Mouse (Mus musculus) neural tube, embryonic 14.5 days (tissue): ENCODE measurements at regions not wholly inside any gene's neighbourhood (a gene's known extent, or its start where the extent isn't known, plus 50 kb on each side); places are given as distances from the start of the nearest gene placed in this dataset.

Experiments
- ATAC-seq: fragments of 200-750 bp; cut with Nextera tagmentation; 2 replicates; pipeline ENCODE4 v1.8.0; 2017; ENCODE audit warnings: low read depth, mild to moderate bottlenecking, moderate TSS enrichment, moderate library complexity
- H3K27ac ChIP-seq: fragments of 300-500 bp; sonication (generic); 2 replicates; pipeline ENCODE4 v1.5.1; 2014; ENCODE audit warnings: low read depth, mild to moderate bottlenecking, control low read depth, low read length, moderate library complexity, mixed read lengths
- H3K27me3 ChIP-seq: fragments of 300-500 bp; sonication (generic); 2 replicates; pipeline ENCODE4 v1.6.1; 2014; ENCODE audit warnings: low read length; ENCODE audit not compliant: control insufficient read depth, insufficient read depth
- H3K36me3 ChIP-seq: fragments of 300-500 bp; sonication (generic); 2 replicates; pipeline ENCODE4 v1.6.1; 2014; ENCODE audit warnings: low read length, mixed read lengths; ENCODE audit not compliant: control insufficient read depth, insufficient read depth
- H3K4me1 ChIP-seq: fragments of 300-500 bp; sonication (generic); 2 replicates; pipeline ENCODE4 v1.6.1; 2014; ENCODE audit warnings: low read length; ENCODE audit not compliant: control insufficient read depth, insufficient read depth
- H3K4me2 ChIP-seq: fragments of 300-500 bp; sonication (generic); 2 replicates; pipeline ENCODE4 v1.6.1; 2014; ENCODE audit warnings: mild to moderate bottlenecking, low read depth, low read length, control low read depth
- H3K4me3 ChIP-seq: fragments of 300-500 bp; sonication (generic); 2 replicates; pipeline ENCODE4 v1.5.1; 2014; ENCODE audit warnings: low read depth, low read length, control low read depth, mixed read lengths
- H3K9ac ChIP-seq: fragments of 300-500 bp; sonication (generic); replicated peaks from 2 replicates; pipeline ENCODE4 v1.6.1; 2014; ENCODE audit warnings: low read depth, mild to moderate bottlenecking, control low read depth, low read length, mixed read lengths
- H3K9me3 ChIP-seq: fragments of 300-500 bp; sonication (generic); 2 replicates; pipeline ENCODE4 v1.6.1; 2016; ENCODE audit warnings: low read length; ENCODE audit not compliant: control insufficient read depth
- WGBS: fragments of 180-500 bp; shearing (Covaris S2); extraction: QIAGEN DNeasy Blood & Tissue Kit; methylation state at CpG from one replicate; pipeline ENCODE4 v1.1.7; 2014; 5-methylcytosine and 5-hydroxymethylcytosine counted together

- Histone ChIP-seq H3K27me3 (peaks cover 20% of the 10 kb centered on the region), H3K36me3 (no peaks in the 10 kb centered on the region), H3K9me3 (no peaks in the 10 kb centered on the region), H3K4me1 (peaks cover 17% of the 10 kb centered on the region), H3K27ac (no peak overlapping the region), H3K4me2 (no peak overlapping the region), H3K9ac (no peak overlapping the region), H3K4me3 (no peak overlapping the region)
- ATAC-seq: no peak
- WGBS: 57% methylated on average over 9 of the region's 9 CpGs
Measured at GRCm38 (mm10) chr16:29736211-29736610, 157.1 kb downstream of the Opa1 start.

DNA sequence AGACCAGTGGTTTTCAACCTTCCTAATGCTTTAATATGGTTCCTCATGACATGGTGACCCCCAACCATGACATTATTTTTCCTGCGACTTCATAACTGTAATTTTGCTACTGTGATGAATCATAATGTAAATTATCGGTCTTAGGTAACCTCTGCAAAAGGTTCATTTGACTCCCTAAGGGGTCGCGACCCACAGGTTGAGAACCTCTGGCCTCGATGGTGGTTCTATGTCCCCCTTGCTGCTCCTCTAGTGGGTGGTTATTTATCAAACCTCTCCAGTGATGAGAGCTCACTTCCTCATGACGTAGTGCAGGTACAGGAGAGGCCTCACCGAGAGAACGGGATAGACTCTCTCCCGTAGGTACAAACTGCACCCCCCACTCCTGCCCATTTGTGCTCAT lies 158.9 kb downstream of the Opa1 start:
- Histone ChIP-seq H3K9me3 (no peaks in the 10 kb centered on the region), H3K9ac (no peak overlapping the region), H3K4me1 (peaks cover 17% of the 10 kb centered on the region), H3K4me2 (no peak overlapping the region), H3K36me3 (no peaks in the 10 kb centered on the region), H3K27me3 (peaks cover 6% of the 10 kb centered on the region), H3K27ac (no peak overlapping the region), H3K4me3 (no peak overlapping the region)
- ATAC-seq: no peak
- WGBS: 97% methylated on average over 9 of the region's 9 CpGs

DNA sequence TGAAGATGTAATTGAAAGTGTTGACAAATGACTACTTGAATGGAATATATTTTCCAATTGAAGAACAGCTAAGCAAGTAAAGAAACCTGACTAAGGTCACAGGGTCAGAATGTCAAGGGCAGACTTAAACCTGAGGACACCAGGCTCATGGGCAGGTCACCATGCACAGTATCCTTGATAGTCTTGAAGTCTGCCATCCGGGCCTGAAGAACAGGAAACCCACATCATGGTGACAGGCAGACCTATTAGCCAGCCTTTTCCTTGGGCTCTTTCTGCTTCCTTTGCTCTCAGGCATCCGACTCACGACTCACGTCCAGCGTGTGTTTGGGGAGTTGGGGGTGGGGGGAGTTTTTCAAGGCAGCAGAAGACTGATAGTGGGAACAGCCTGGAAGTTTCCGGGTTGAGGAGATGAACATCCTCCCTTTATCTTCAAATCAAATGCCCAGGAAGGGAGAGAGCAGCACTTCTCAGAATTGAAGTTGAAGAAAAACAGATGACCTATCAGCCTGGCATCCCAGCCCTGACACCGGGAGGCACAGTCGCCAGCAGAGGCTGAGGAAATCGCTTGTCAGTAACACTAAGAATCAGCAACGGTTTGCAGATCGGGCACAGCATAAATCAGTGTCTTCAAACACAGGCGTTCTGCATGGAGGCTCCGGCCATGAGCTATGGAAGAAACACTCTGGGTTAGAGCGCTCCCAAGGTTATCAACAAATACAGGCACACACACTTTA lies 163.5 kb downstream of the Opa1 start:
- Histone ChIP-seq H3K27me3 (no peaks in the 10 kb centered on the region), H3K9me3 (no peaks in the 10 kb centered on the region), H3K36me3 (no peaks in the 10 kb centered on the region), H3K27ac (no peak overlapping the region), H3K4me3 (no peak overlapping the region), H3K4me1 (no peaks in the 10 kb centered on the region; the same call in 1 of the 2 replicates), H3K9ac (no peak overlapping the region), H3K4me2 (no peak overlapping the region)
- WGBS: 48% methylated on average over 14 of the region's 14 CpGs
- ATAC-seq: no peak

GRCm38 (mm10) chr16:29745486-29745885 lies 166.4 kb downstream of the Opa1 start:
- no peaks in the 10 kb centered on the region for H3K9me3 ChIP-seq
- no peak for ATAC-seq
- no peak overlapping the region for H3K27ac ChIP-seq
- H3K4me3 ChIP-seq: no peak overlapping the region
- no peaks in the 10 kb centered on the region; the same call in 1 of the 2 replicates for H3K4me1 ChIP-seq
- no peak overlapping the region for H3K9ac ChIP-seq
- no peaks in the 10 kb centered on the region for H3K36me3 ChIP-seq
- WGBS: 88% methylated on average over 5 of the region's 5 CpGs
- H3K4me2 ChIP-seq: no peak overlapping the region
- no peaks in the 10 kb centered on the region for H3K27me3 ChIP-seq

DNA sequence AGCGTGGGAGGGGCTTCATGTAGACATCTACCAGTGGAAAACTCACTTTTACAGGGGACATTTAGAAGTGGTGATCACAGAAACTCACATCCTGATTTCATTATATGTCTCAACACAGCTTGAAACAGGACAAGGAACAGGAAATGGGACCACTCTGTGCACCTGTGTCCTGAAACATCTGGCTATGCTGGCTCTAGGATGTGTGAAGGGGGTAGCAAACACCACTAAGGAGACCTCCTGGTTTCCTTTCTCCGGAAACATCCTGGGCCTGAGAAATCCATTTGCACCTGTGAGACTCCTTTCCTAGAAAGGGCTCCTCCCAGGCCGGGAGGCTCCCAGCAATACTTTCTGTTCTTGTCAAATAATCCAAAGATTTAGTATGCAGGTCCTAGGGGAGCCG lies 167.1 kb downstream of the Opa1 start:
- no peaks in the 10 kb centered on the region for H3K27me3 ChIP-seq
- H3K9me3 ChIP-seq: no peaks in the 10 kb centered on the region
- H3K4me2 ChIP-seq: no peak overlapping the region
- H3K4me1 ChIP-seq: no peaks in the 10 kb centered on the region; the same call in 1 of the 2 replicates
- H3K9ac ChIP-seq: no peak overlapping the region
- 74% methylated on average over 4 of the region's 4 CpGs for WGBS
- H3K27ac ChIP-seq: no peak overlapping the region
- no peaks in the 10 kb centered on the region for H3K36me3 ChIP-seq
- ATAC-seq: no peak
- no peak overlapping the region for H3K4me3 ChIP-seq

DNA sequence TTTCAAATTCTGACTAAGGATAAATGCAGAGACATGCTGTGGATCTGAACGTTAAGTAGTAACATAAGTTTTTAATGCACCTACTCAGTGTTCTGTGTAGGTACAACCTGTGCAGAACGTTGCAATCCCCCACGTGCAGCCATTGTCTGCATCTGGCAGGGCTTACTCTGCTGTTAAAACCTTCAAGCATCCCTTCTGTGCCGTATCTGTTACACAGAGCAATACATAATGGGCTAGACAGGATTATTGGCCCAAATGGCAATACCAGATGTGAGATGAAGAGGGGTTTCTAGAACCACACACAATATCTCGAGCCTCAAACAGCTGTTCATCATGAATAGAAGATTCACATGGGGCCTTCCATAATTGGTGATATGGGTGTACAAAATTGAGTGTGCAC lies 170.0 kb downstream of the Opa1 start:
- Histone ChIP-seq H3K4me2 (no peak overlapping the region), H3K9ac (no peak overlapping the region), H3K4me1 (no peaks in the 10 kb centered on the region), H3K27me3 (no peaks in the 10 kb centered on the region), H3K36me3 (no peaks in the 10 kb centered on the region), H3K27ac (no peak overlapping the region), H3K4me3 (no peak overlapping the region), H3K9me3 (no peaks in the 10 kb centered on the region)
- 56% methylated on average over 5 of the region's 5 CpGs for WGBS
- no peak for ATAC-seq

DNA sequence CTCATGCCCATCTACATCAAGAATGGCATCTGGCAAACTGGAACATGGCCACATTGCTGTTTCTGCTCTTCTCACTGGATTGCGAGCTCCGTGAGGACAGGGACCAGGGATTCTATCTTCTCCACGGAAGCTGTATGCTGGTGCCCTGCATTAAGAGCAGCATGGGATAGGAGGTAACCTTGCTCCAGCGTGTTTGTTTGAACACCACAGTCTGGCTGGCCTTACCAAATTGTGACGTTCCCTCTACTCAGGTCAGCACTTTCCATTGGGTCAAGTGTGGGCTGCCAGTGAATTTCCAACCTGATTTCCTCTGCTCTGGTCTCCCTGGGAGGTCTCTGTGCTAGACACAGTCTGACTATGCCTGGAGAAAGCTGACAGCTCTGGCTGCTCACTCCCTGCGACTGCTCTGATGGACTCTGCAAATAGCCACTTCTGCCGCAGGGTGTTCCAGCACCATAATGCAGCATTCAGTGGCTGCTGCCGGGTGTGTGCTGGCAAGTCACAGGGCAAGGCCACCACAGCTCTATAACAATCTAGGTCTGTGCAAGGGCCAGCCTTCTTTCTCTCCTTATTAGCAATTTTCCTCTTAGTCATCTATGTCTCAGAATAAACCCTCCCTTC lies 175.6 kb downstream of the Opa1 start:
- ATAC-seq: no peak
- H3K4me1 ChIP-seq: no peaks in the 10 kb centered on the region
- H3K27me3 ChIP-seq: no peaks in the 10 kb centered on the region
- WGBS: 65% methylated on average over 8 of the region's 8 CpGs
- no peak overlapping the region for H3K4me3 ChIP-seq
- no peaks in the 10 kb centered on the region for H3K36me3 ChIP-seq
- H3K27ac ChIP-seq: no peak overlapping the region
- H3K9me3 ChIP-seq: no peaks in the 10 kb centered on the region
- no peak overlapping the region for H3K9ac ChIP-seq
- H3K4me2 ChIP-seq: no peak overlapping the region

DNA sequence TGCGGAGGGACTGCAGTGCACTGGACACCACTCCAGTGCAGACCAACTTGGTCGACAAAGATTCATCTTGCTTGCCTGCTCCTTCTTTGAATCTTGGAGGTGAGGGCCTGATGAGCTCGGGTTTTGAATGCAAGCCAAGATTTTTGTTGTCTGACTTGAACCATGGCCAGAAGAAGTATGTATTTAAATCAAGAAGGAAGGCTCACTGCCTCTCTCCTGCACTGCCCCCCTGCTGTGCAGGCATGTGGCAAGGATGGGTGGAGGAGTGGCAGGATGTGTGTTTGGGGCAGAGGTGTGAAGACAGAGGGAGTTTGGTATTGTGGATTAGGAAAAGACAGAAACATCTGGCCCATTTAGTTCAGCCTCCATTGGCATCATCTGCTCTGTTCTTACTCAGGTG lies 179.1 kb downstream of the Opa1 start:
- no peaks in the 10 kb centered on the region for H3K27me3 ChIP-seq
- no peak for ATAC-seq
- no peaks in the 10 kb centered on the region for H3K36me3 ChIP-seq
- no peaks in the 10 kb centered on the region for H3K9me3 ChIP-seq
- no peak overlapping the region for H3K27ac ChIP-seq
- H3K9ac ChIP-seq: no peak overlapping the region
- WGBS: 77% methylated on average over 3 of the region's 3 CpGs
- H3K4me2 ChIP-seq: no peak overlapping the region
- H3K4me3 ChIP-seq: no peak overlapping the region
- H3K4me1 ChIP-seq: no peaks in the 10 kb centered on the region

DNA sequence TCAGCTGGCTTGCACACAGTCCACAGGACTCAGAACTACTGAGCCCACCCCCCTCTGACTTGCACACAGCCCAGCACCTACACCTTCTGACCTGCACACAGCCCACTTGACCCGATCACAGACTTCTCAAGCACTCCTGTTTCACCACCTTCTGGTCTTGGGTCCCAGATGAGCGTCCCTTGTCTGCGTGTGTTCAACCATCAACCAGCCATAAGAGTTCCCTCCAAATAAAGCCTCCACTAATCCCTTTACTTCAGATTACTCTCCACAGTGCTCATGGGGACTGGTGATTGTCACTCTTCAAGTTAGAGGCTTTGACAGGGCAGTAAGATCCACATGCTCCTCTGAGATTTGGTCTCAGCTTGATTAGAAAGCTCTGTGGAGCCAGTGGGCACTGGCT lies 180.3 kb downstream of the Opa1 start:
- Histone ChIP-seq H3K4me2 (no peak overlapping the region), H3K9me3 (no peaks in the 10 kb centered on the region), H3K27me3 (no peaks in the 10 kb centered on the region), H3K9ac (no peak overlapping the region), H3K4me3 (no peak overlapping the region), H3K4me1 (no peaks in the 10 kb centered on the region), H3K36me3 (no peaks in the 10 kb centered on the region), H3K27ac (no peak overlapping the region)
- 94% methylated on average over 3 of the region's 3 CpGs for WGBS
- ATAC-seq: no peak
